Mouse (Mus musculus) gastrocnemius, postnatal 14 days (tissue): ENCODE results near the gene Afap1. TPM values are rescaled to one million over a fixed set of nuclear protein-coding genes. Genes with fewer than 3 reads are reported as not detected.

Source experiments
- DNase-seq: peaks from one replicate; pipeline ENCODE4 v3.0.0; 2021; ENCODE audit warnings: mixed read lengths
- intact Hi-C: fragments of 180-260 bp; cut with DNase I; formaldehyde crosslinking; loops from one replicate; pipeline ENCODE4 v1.15.1; 2025; ENCODE audit warnings: low total_unique reads
- total RNA-seq, 2 experiments: library from RNA; stranded (reverse); gene quantifications; 2 replicates each; pipeline ENCODE4 v1.2.3; 2021

The Afap1 gene
- total RNA-seq, 2 experiments from 2014 or later = 11.0 to 14.5 TPM

GRCm38 (mm10) chr5:35961271-35961670 is 68.2 kb downstream of the Afap1 start:
- no peak for DNase-seq
- intact Hi-C loops = no loop called here

- no peak for DNase-seq
- intact Hi-C loops = no loop called here
Measured at GRCm38 (mm10) chr5:35963635-35964034, 70.5 kb downstream of the Afap1 start.

GRCm38 (mm10) chr5:35965036-35965435 is 71.9 kb downstream of the Afap1 start:
- DNase-seq = no peak
- intact Hi-C loops = no loop called here

- DNase-seq = no peak
- intact Hi-C loops = loop anchor here (5.0 kb wide), 1 partner anchor 98 kb away; no protein-coding TSS in a partner anchor
Measured at GRCm38 (mm10) chr5:35969857-35970256, 76.7 kb downstream of the Afap1 start.

- DNase-seq = peak; percentile 83
- intact Hi-C loops = loop anchor here (5.0 kb wide), 1 partner anchor 98 kb away; no protein-coding TSS in a partner anchor
Measured at GRCm38 (mm10) chr5:35970380-35971105, 77.4 kb downstream of the Afap1 start.

GRCm38 (mm10) chr5:35971841-35972578 is 78.9 kb downstream of the Afap1 start:
- DNase-seq = peak; percentile 83
- intact Hi-C loops = loop anchor here (2.0 to 5.0 kb wide), 2 partner anchors 81 to 100 kb away; no protein-coding TSS in a partner anchor

GRCm38 (mm10) chr5:35972739-35973138 is 79.6 kb downstream of the Afap1 start:
- no peak for DNase-seq
- intact Hi-C loops = loop anchor here (2.0 to 5.0 kb wide), 2 partner anchors 82 to 100 kb away; no protein-coding TSS in a partner anchor

- intact Hi-C loops = loop anchor here (2.0 to 5.0 kb wide), 2 partner anchors 83 to 101 kb away; no protein-coding TSS in a partner anchor
- DNase-seq = peak; percentile 88
Measured at GRCm38 (mm10) chr5:35973800-35974199, 80.7 kb downstream of the Afap1 start.

GRCm38 (mm10) chr5:35974265-35974664 is 81.1 kb downstream of the Afap1 start:
- intact Hi-C loops = loop anchor here (5.0 kb wide), 1 partner anchor 102 kb away; no protein-coding TSS in a partner anchor
- DNase-seq = no peak

GRCm38 (mm10) chr5:35975681-35976080 is 82.6 kb downstream of the Afap1 start:
- intact Hi-C loops = no loop called here
- peak; percentile 78 for DNase-seq

- intact Hi-C loops = loop anchor here (5.0 kb wide), 1 partner anchor 417 kb away; the partner anchor contains the start of gene Sorcs2
Measured at GRCm38 (mm10) chr5:35980542-35980941, 87.4 kb downstream of the Afap1 start.

GRCm38 (mm10) chr5:35981341-35981740 is 88.2 kb downstream of the Afap1 start:
- intact Hi-C loops = loop anchor here (5.0 kb wide), 1 partner anchor 416 kb away; the partner anchor contains the start of gene Sorcs2
- DNase-seq = no peak

More at GRCm38 (mm10) chr5:35980542-35980941, 87.4 kb downstream of the Afap1 start:
- no peak for DNase-seq

- DNase-seq = peak; percentile 82
- intact Hi-C loops = loop anchor here (5.0 kb wide), 1 partner anchor 415 kb away; the partner anchor contains the start of gene Sorcs2
Measured at GRCm38 (mm10) chr5:35981976-35982375, 88.9 kb downstream of the Afap1 start.

GRCm38 (mm10) chr5:35985611-35986010 is 92.5 kb downstream of the Afap1 start:
- DNase-seq = no peak
- intact Hi-C loops = no loop called here

GRCm38 (mm10) chr5:35988085-35988484 is 95.0 kb downstream of the Afap1 start:
- intact Hi-C loops = no loop called here

GRCm38 (mm10) chr5:35989506-35989905 is 96.4 kb downstream of the Afap1 start:
- DNase-seq = no peak
- intact Hi-C loops = no loop called here

More at GRCm38 (mm10) chr5:35988085-35988484, 95.0 kb downstream of the Afap1 start:
- DNase-seq = no peak

GRCm38 (mm10) chr5:35989986-35990735 is 97.0 kb downstream of the Afap1 start:
- DNase-seq = no peak
- intact Hi-C loops = no loop called here

- intact Hi-C loops = no loop called here
- DNase-seq = no peak
Measured at GRCm38 (mm10) chr5:36003797-36004196, 110.7 kb downstream of the Afap1 start.

GRCm38 (mm10) chr5:36006106-36006505 is 113.0 kb downstream of the Afap1 start:
- intact Hi-C loops = no loop called here
- DNase-seq = no peak
